Mouse (Mus musculus) stomach, embryonic 16.5 days (tissue): ENCODE measurements around the gene Cage1. TPM values are rescaled to one million over a fixed set of nuclear protein-coding genes. Genes with fewer than 3 reads are reported as not detected.

Experiments
- ATAC-seq: fragments of 200-750 bp; cut with Nextera tagmentation; 2 replicates; pipeline ENCODE4 v1.8.0; 2017; ENCODE audit warnings: moderate number of reproducible peaks, moderate TSS enrichment; ENCODE audit not compliant: insufficient read depth, low FRiP score
- H3K27ac ChIP-seq: fragments of 300-500 bp; sonication (generic); 2 replicates; pipeline ENCODE4 v1.5.1; 2014; ENCODE audit warnings: low read length
- H3K27me3 ChIP-seq: fragments of 300-500 bp; sonication (generic); 2 replicates; pipeline ENCODE4 v1.6.1; 2014; ENCODE audit warnings: low read length, control low read depth, mixed read lengths; ENCODE audit not compliant: control insufficient read depth, insufficient read depth
- H3K36me3 ChIP-seq: fragments of 300-500 bp; sonication (generic); 2 replicates; pipeline ENCODE4 v1.6.1; 2014; ENCODE audit warnings: low read length; ENCODE audit not compliant: control insufficient read depth, insufficient read depth
- H3K4me1 ChIP-seq: fragments of 300-500 bp; sonication (generic); 2 replicates; pipeline ENCODE4 v1.6.1; 2014; ENCODE audit warnings: low read length, control low read depth, mixed read lengths; ENCODE audit not compliant: control insufficient read depth, insufficient read depth
- H3K4me2 ChIP-seq: fragments of 300-500 bp; sonication (generic); 2 replicates; pipeline ENCODE4 v1.6.1; 2014; ENCODE audit warnings: low read depth, low read length, mixed read lengths
- H3K4me3 ChIP-seq: fragments of 300-500 bp; sonication (generic); replicated peaks from 2 replicates; pipeline ENCODE4 v1.5.1; 2014; ENCODE audit warnings: mild to moderate bottlenecking, low read length
- H3K9ac ChIP-seq: fragments of 300-500 bp; sonication (generic); 2 replicates; pipeline ENCODE4 v1.6.1; 2014; ENCODE audit warnings: low read length
- H3K9me3 ChIP-seq: fragments of 300-500 bp; sonication (generic); replicated peaks from 2 replicates; pipeline ENCODE4 v1.6.1; 2016; ENCODE audit warnings: low read length, control low read depth; ENCODE audit not compliant: control insufficient read depth
- WGBS: fragments of 180-500 bp; shearing (Covaris S2); extraction: QIAGEN DNeasy Blood & Tissue Kit; methylation state at CpG from one replicate; pipeline ENCODE4 v1.1.7; 2014; 5-methylcytosine and 5-hydroxymethylcytosine counted together
- polyA plus RNA-seq: library from polyadenylated mRNA; unstranded; fragments of >200 nt; fragmentation: Nextera tagmentation; extraction: Ambion mirVana; gene quantifications from 2 replicates; pipeline ENCODE4 v1.2.1, GENCODE M21; 2015

Cage1 gene
- polyA plus RNA-seq, 1 experiment from 2014 or later: 0.72 TPM

DNA sequence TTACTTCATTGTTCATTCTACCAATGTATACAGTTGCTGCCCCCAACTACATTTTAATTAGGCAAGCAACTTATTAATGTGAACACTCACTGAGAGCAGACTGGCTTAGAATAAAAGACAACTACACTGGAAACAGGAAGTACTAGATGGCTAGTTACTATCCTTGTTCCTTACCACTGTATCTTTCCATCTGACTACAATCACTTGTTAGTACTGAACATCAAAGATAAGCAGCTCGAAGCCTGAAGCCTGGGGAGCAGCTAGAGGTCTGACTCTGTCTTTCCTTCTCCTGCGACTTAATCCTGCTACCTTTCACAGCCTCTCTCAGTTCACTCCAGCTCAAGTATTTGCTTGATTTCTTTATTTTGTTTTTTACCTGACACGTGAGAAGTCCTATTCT is 18.1 kb downstream of the Cage1 start:
- WGBS: 64% methylated on average over 3 of the region's 3 CpGs
- Histone ChIP-seq H3K36me3 (no peaks in the 10 kb centered on the region), H3K4me2 (no peak overlapping the region), H3K9me3 (no peaks in the 10 kb centered on the region), H3K4me3 (no peak overlapping the region), H3K27me3 (no peaks in the 10 kb centered on the region), H3K4me1 (no peaks in the 10 kb centered on the region), H3K9ac (no peak overlapping the region), H3K27ac (no peak overlapping the region)
- no peak for ATAC-seq

GRCm38 (mm10) chr13:38015591-38015990 is 21.3 kb downstream of the Cage1 start:
- no peak for ATAC-seq
- Histone ChIP-seq H3K27me3 (no peaks in the 10 kb centered on the region), H3K9me3 (no peaks in the 10 kb centered on the region), H3K36me3 (no peaks in the 10 kb centered on the region), H3K27ac (no peak overlapping the region), H3K9ac (no peak overlapping the region), H3K4me1 (no peaks in the 10 kb centered on the region), H3K4me3 (no peak overlapping the region), H3K4me2 (no peak overlapping the region)
- 85% methylated on average over 4 of the region's 4 CpGs for WGBS

DNA sequence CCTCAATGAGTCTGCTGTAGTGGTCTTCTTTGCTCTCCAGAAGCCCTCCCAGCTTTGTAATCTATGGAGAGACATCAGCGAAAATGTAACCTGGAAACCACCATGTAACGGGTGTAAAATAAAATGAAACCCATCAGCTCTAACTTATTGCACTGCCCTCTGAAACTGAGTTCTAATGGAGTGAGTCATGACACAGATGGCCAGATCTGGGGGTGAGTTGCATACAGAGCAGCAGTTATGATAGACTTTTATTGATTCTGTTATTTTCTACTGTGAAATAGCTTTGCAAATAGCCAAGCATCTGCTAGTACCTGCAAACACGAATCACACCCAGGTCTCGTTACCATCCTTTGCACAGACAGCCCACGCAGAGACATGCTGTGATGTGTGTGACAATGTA is 24.4 kb downstream of the Cage1 start:
- Histone ChIP-seq H3K9me3 (no peaks in the 10 kb centered on the region), H3K4me3 (no peak overlapping the region), H3K4me2 (no peak overlapping the region), H3K27ac (no peak overlapping the region), H3K9ac (no peak overlapping the region), H3K4me1 (no peaks in the 10 kb centered on the region), H3K27me3 (no peaks in the 10 kb centered on the region), H3K36me3 (no peaks in the 10 kb centered on the region)
- WGBS: 81% methylated on average over 5 of the region's 5 CpGs
- no peak for ATAC-seq

- 70% methylated on average over 5 of the region's 5 CpGs for WGBS
- ATAC-seq: no peak
Observed at GRCm38 (mm10) chr13:38010444-38010910, 26.4 kb downstream of the Cage1 start.

GRCm38 (mm10) chr13:38009721-38010408 is 27.0 kb downstream of the Cage1 start:
- Histone ChIP-seq H3K9ac (no peak overlapping the region), H3K4me3 (no peak overlapping the region), H3K36me3 (no peaks in the 10 kb centered on the region), H3K27ac (no peak overlapping the region), H3K9me3 (no peaks in the 10 kb centered on the region), H3K4me1 (no peaks in the 10 kb centered on the region), H3K27me3 (no peaks in the 10 kb centered on the region), H3K4me2 (no peak overlapping the region)
- ATAC-seq: no peak
- 80% methylated on average over 5 of the region's 5 CpGs for WGBS

More at GRCm38 (mm10) chr13:38010444-38010910, 26.4 kb downstream of the Cage1 start:
- Histone ChIP-seq H3K27me3 (no peaks in the 10 kb centered on the region), H3K9me3 (no peaks in the 10 kb centered on the region), H3K4me2 (no peak overlapping the region), H3K4me1 (no peaks in the 10 kb centered on the region), H3K36me3 (no peaks in the 10 kb centered on the region), H3K27ac (no peak overlapping the region), H3K9ac (no peak overlapping the region), H3K4me3 (no peak overlapping the region)

DNA sequence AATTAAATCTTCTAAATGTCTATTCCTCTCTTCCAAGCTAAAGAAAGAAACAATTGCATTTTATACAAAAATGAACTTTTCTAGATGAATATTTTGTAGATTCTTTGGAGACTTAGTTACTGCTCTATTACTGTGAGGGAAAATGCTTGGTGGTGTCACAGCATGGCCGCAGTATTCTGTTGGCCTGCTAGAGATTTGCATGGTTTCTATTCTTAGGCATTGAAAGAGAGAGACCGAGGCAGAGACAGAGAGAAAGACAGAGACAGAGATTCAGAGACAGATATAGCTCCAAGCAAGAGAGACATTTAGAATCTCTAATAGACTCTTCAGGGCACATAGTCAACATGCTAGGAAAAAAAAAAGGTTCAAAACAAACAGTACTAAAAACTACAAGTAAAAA is 28.9 kb downstream of the Cage1 start:
- H3K27ac ChIP-seq: no peak overlapping the region
- H3K4me2 ChIP-seq: no peak overlapping the region
- H3K9me3 ChIP-seq: no peaks in the 10 kb centered on the region
- H3K4me1 ChIP-seq: no peaks in the 10 kb centered on the region
- no peak for ATAC-seq
- WGBS: 91% methylated on average over 2 of the region's 2 CpGs
- no peak overlapping the region for H3K9ac ChIP-seq
- no peaks in the 10 kb centered on the region for H3K27me3 ChIP-seq
- no peak overlapping the region for H3K4me3 ChIP-seq
- no peaks in the 10 kb centered on the region for H3K36me3 ChIP-seq

DNA sequence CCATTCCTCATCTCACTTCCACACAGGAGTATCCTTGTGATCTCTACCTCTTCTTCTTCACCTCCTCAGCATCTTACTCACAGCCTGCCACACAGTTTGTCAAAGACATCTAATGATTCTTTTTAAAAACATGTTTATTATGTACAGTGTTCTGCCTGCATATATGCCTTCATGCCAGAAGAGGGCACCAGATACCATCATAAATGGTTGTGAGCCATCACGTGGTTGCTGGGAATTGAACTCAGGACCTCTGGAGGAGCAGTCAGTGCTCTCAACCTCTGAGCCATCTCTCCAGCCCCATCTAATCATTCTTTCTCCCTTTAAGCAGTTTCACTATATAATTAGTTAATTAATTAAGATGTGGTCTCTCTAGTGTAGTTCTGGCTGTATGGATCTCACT is 34.4 kb downstream of the Cage1 start:
- no peak overlapping the region for H3K4me3 ChIP-seq
- WGBS: 48% methylated on average over 1 of the region's 1 CpGs
- no peak overlapping the region for H3K9ac ChIP-seq
- no peaks in the 10 kb centered on the region for H3K9me3 ChIP-seq
- no peaks in the 10 kb centered on the region for H3K27me3 ChIP-seq
- H3K27ac ChIP-seq: no peak overlapping the region
- no peaks in the 10 kb centered on the region for H3K4me1 ChIP-seq
- no peak overlapping the region for H3K4me2 ChIP-seq
- H3K36me3 ChIP-seq: no peaks in the 10 kb centered on the region
- no peak for ATAC-seq

GRCm38 (mm10) chr13:37999713-38000112 is 37.2 kb downstream of the Cage1 start:
- Histone ChIP-seq H3K4me2 (no peak overlapping the region), H3K27ac (no peak overlapping the region), H3K36me3 (no peaks in the 10 kb centered on the region), H3K4me1 (no peaks in the 10 kb centered on the region), H3K9me3 (no peaks in the 10 kb centered on the region), H3K4me3 (no peak overlapping the region), H3K27me3 (no peaks in the 10 kb centered on the region), H3K9ac (no peak overlapping the region)
- no peak for ATAC-seq
- WGBS: 80% methylated on average over 3 of the region's 3 CpGs

GRCm38 (mm10) chr13:37994405-37994749 is 42.5 kb downstream of the Cage1 start:
- H3K27me3 ChIP-seq: no peaks in the 10 kb centered on the region
- no peaks in the 10 kb centered on the region for H3K9me3 ChIP-seq
- no peaks in the 10 kb centered on the region for H3K4me1 ChIP-seq
- H3K4me2 ChIP-seq: peak overlapping the region; percentile 54
- H3K9ac ChIP-seq: peak overlapping the region; percentile 59
- ATAC-seq: no peak
- no peak overlapping the region for H3K27ac ChIP-seq
- H3K4me3 ChIP-seq: peak overlapping the region; percentile 84
- WGBS: 13% methylated on average over 7 of the region's 7 CpGs
- H3K36me3 ChIP-seq: peaks cover 17% of the 10 kb centered on the region
